Mouse (Mus musculus) cerebellum, adult 11-12 months (tissue): ENCODE measurements at regions not wholly inside any gene's neighbourhood (a gene's known extent, or its start where the extent isn't known, plus 50 kb on each side); places are given as distances from the start of the nearest gene placed in this dataset.

ENCODE experiments used
- DNase-seq: peaks from one replicate; pipeline ENCODE4 v3.0.0; 2022

- DNase-seq, result no peak
Observed at GRCm38 (mm10) chr8:54464977-54465376, 64.4 kb upstream of the Asb5 start.

GRCm38 (mm10) chr8:54465458-54466102 is 63.8 kb upstream of the Asb5 start:
- no peak for DNase-seq
